Mouse (Mus musculus) cerebellum, adult 2 months (tissue): ENCODE data around the gene Col6a2. TPM values are rescaled to one million over a fixed set of nuclear protein-coding genes. Genes with fewer than 3 reads are reported as not detected.

Experiments
- DNase-seq, 2 experiments: peaks; one replicate each; pipeline ENCODE4 v3.0.0; 2021
- H3K27ac ChIP-seq: fragments of 200-500 bp; 2 replicates; pipeline ENCODE4 v1.5.1; 2012; ENCODE audit warnings: low read length, control low read depth, inconsistent platforms; ENCODE audit not compliant: insufficient read depth
- H3K27me3 ChIP-seq: fragments of 200-500 bp; 2 replicates; pipeline ENCODE4 v1.6.1; 2012; ENCODE audit warnings: inconsistent platforms, mild to moderate bottlenecking, low read length, moderate library complexity; ENCODE audit not compliant: control insufficient read depth, insufficient read depth
- H3K4me1 ChIP-seq: fragments of 200-500 bp; 2 replicates; pipeline ENCODE4 v1.6.1; 2011; ENCODE audit warnings: low read length; ENCODE audit not compliant: control insufficient read depth, insufficient read depth
- H3K4me3 ChIP-seq: fragments of 200-500 bp; replicated peaks from 2 replicates; pipeline ENCODE3; 2011; ENCODE audit warnings: mild to moderate bottlenecking, low read depth, low read length, control low read depth; ENCODE audit not compliant: insufficient read depth
- CTCF ChIP-seq: fragments of 200-500 bp; IDR thresholded peaks from 2 replicates; pipeline ENCODE4 v1.5.1; 2011; ENCODE audit warnings: low read depth, mild to moderate bottlenecking, control low read depth, low read length, moderate library complexity, borderline replicate concordance; ENCODE audit not compliant: insufficient read depth
- POLR2A ChIP-seq: fragments of 200-500 bp; IDR thresholded peaks from 2 replicates; pipeline ENCODE4 v1.6.1; 2011; ENCODE audit warnings: low read length, control low read depth, borderline replicate concordance; ENCODE audit not compliant: insufficient read depth
- WGBS: fragments of 180-500 bp; shearing (Covaris S2); methylation state at CpG from one replicate; pipeline ENCODE4 v1.1.7; 2018; 5-methylcytosine and 5-hydroxymethylcytosine counted together
- polyA plus RNA-seq: library from polyadenylated mRNA; depleted of rRNA; stranded (reverse); fragments of >200 nt; gene quantifications from 2 replicates; pipeline ENCODE4 v1.2.3, GENCODE M21; 2012

Gene Col6a2
- polyA plus RNA-seq, 1 experiment = 2.9 TPM

- 33% methylated on average over 11 of the region's 11 CpGs for WGBS
- DNase-seq = no peak
- Histone ChIP-seq H3K4me3 (no peak overlapping the region), H3K4me1 (no peaks in the 10 kb centered on the region), H3K27me3 (no peaks in the 10 kb centered on the region), H3K27ac (no peak overlapping the region)
- TF ChIP-seq POLR2A (no peak), CTCF (no peak)
These were observed 30.2 kb upstream of the Col6a2 start for GRCm38 (mm10) chr10:76653345-76654336.

- no peak overlapping the region for H3K27ac ChIP-seq
- H3K4me1 ChIP-seq = no peaks in the 10 kb centered on the region
- TF ChIP-seq CTCF (no peak), POLR2A (no peak)
- no peaks in the 10 kb centered on the region for H3K27me3 ChIP-seq
- DNase-seq = no peak
- WGBS = 68% methylated on average over 12 of the region's 12 CpGs
- H3K4me3 ChIP-seq = no peak overlapping the region
These were observed 27.4 kb upstream of the Col6a2 start for GRCm38 (mm10) chr10:76650662-76651342.

- Histone ChIP-seq H3K27me3 (no peaks in the 10 kb centered on the region), H3K4me1 (no peaks in the 10 kb centered on the region), H3K27ac (no peak overlapping the region), H3K4me3 (no peak overlapping the region)
- WGBS = 86% methylated on average over 10 of the region's 10 CpGs
- no peak for TF ChIP-seq CTCF
- TF ChIP-seq POLR2A = no peak
- DNase-seq = no peak
These were observed 25.3 kb upstream of the Col6a2 start for GRCm38 (mm10) chr10:76648738-76649137.

- H3K27ac ChIP-seq = no peak overlapping the region
- H3K4me3 ChIP-seq = no peak overlapping the region
- H3K27me3 ChIP-seq = no peaks in the 10 kb centered on the region
- WGBS = 76% methylated on average over 3 of the region's 3 CpGs
- H3K4me1 ChIP-seq = no peaks in the 10 kb centered on the region
- DNase-seq = no peak
- no peak for TF ChIP-seq CTCF
- TF ChIP-seq POLR2A = no peak
These were observed 24.0 kb upstream of the Col6a2 start for GRCm38 (mm10) chr10:76647390-76647789.

GRCm38 (mm10) chr10:76645686-76646085 lies 22.3 kb upstream of the Col6a2 start:
- Histone ChIP-seq H3K4me3 (no peak overlapping the region), H3K27me3 (no peaks in the 10 kb centered on the region), H3K27ac (no peak overlapping the region), H3K4me1 (no peaks in the 10 kb centered on the region)
- no peak for TF ChIP-seq POLR2A
- TF ChIP-seq CTCF = no peak
- no peak for DNase-seq
- 88% methylated on average over 4 of the region's 4 CpGs for WGBS

GRCm38 (mm10) chr10:76645066-76645465 lies 21.6 kb upstream of the Col6a2 start:
- Histone ChIP-seq H3K27me3 (no peaks in the 10 kb centered on the region), H3K27ac (no peak overlapping the region), H3K4me3 (no peak overlapping the region), H3K4me1 (no peaks in the 10 kb centered on the region)
- no peak for DNase-seq
- TF ChIP-seq CTCF (no peak), POLR2A (no peak)

- 77% methylated on average over 4 of the region's 4 CpGs for WGBS
- Histone ChIP-seq H3K4me1 (no peaks in the 10 kb centered on the region), H3K27ac (no peak overlapping the region), H3K27me3 (no peaks in the 10 kb centered on the region), H3K4me3 (no peak overlapping the region)
- DNase-seq = no peak
- TF ChIP-seq CTCF (no peak), POLR2A (no peak)
These were observed 20.6 kb upstream of the Col6a2 start for GRCm38 (mm10) chr10:76643999-76644398.
